Mouse (Mus musculus): Measurements from ENCODE around the gene Zfp273.

DNA sequence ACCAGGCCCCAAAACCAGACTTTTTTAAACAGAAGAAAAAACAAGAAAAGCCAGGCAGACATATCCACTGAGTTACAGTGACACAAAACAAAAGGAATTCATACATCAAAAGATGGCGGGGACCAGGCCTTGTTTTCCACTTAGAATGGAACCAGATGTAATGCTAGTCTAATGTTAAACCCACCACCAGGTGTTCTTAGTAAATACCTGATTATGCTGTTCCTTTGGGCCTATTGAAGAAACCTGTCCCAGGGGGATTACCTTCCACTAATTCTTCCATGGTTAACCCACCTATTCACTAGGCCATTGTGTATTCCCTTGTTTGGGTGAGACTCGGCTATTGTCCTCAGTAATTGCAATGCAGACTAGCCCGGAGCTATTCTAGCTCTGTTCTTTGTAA is 14.9 kb upstream of the Zfp273 start:
- TF ChIP-seq EP300 (IDR thresholded peaks at IDR 0.05; ENCODE audit: low read depth) (no peak), CTCF (IDR thresholded peaks at IDR 0.05; ENCODE audit: low read depth) (no peak)
